Mouse (Mus musculus): ENCODE measurements around the gene Oas1f. TPM values are rescaled to one million over a fixed set of nuclear protein-coding genes. Genes with fewer than 3 reads are reported as not detected.

The Oas1f gene
- not detected for polyA plus RNA-seq (2015; fragmentation: Illumina TruSeq; extraction: RNeasy Lipid Tissue Mini Kit (QIAGEN cat#74804); ENCODE audit: insufficient read depth, low read depth, low replicate concordance)

DNA sequence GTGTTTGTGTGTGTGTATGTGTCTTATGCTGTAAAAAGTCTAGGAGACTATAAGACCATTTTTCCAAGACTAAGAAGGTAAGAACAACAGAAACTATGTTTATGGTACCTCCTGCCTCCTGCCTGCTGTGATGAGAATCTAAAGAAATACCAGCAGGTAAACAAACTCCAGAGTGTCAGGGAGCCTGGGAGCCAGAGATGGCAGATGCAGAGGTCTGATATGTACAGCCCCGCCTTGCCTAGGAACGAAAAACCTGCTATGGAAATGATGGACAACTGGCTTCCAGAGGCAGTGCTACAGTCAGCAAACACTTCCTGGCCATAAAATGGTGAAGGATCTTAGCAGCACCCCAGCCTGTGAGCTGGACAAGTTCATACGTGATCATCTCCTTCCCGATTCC is at the start of gene Oas1f:
Gene Oas1f, plus strand, starts transcription at position 301 of the 400 bp plus-strand sequence.

DNA sequence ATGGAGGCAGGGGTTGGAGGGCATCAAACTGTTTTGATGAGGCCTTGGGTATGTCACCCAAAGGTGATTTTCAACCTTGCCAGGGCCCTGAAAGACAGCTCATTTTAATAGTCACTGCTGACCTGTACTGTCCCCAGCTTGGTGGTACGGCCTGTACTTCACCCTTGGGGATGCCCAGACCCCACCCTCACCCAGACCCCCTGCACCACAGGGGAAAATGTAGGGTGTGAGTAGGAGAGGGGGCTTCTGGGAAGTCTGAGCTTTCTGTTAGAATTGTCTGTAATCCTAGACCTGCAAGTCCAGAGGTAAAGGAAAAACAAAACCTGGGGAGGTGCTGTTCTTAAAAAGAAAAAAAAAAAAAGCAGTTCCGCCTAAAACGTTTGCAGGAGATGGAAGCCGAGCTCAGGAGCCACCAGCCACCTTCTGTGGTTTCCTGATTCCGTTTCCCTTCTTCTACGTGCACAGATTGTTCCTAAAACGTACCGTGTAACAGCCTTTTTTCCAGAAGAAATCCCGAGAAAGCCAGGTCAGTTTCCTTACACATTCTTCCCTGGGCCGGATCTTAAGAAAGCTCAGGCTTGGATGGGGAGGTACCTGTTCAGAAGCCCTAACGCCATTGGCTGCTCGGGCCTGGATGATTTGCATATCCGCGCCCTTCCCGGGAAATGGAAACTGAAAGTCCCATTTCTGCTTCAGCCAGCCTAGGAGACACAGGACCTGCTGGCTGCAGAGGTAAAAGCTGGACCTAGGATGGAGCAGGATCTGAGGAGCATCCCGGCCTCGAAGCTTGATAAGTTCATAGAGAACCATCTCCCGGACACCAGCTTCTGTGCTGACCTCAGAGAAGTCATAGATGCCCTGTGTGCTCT is 35.0 kb upstream of the Oas1f start, which contains the start of gene Oas1c:
Gene Oas1c, minus strand, starts transcription at position 564 of the 869 bp plus-strand sequence.

DNA sequence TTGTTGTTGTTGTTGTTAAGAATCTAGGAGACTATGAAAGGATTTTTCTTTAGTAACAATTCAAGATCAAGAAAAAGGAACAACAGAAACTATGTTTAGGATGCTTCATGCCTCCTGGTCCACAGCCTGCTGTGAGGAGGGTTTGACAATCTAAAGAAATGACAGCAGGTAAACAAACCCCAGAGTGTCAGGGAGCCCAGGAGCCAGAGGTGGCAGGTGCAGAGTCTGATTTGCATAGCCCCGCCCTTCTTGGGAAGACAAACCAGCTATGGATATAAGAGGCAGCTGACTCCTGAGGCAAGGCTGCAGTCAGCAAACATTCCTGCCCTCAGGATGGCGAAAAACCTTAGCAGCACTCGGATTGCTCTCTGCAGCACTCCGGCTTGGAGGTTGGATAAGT is 14.0 kb downstream of the Oas1f start, which contains the start of gene Oas1h:
Gene Oas1h, plus strand, starts transcription at position 301 of the 400 bp plus-strand sequence.

DNA sequence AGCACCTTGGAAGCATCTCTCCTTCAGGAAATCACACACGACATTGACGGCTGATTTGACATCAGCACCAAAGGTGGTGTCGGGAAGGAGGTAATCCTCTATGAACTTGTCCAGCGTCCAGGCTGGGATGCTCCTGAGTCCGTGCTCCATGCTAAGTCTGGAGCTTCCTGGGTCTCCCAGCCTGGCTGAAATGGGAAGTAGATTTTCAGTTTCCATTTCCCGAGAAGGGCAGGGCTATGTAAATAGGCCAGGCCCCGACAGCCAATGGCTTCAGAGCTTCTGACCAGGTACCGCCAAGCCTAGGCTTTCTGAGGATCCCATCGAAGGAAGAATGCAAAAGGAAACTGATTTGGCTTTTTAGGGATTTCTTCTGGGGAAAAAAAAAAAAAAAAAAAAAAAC is 40.2 kb downstream of the Oas1f start, which contains the start of gene Oas1g:
Gene Oas1g, minus strand, starts transcription at position 201 of the 400 bp plus-strand sequence.

DNA sequence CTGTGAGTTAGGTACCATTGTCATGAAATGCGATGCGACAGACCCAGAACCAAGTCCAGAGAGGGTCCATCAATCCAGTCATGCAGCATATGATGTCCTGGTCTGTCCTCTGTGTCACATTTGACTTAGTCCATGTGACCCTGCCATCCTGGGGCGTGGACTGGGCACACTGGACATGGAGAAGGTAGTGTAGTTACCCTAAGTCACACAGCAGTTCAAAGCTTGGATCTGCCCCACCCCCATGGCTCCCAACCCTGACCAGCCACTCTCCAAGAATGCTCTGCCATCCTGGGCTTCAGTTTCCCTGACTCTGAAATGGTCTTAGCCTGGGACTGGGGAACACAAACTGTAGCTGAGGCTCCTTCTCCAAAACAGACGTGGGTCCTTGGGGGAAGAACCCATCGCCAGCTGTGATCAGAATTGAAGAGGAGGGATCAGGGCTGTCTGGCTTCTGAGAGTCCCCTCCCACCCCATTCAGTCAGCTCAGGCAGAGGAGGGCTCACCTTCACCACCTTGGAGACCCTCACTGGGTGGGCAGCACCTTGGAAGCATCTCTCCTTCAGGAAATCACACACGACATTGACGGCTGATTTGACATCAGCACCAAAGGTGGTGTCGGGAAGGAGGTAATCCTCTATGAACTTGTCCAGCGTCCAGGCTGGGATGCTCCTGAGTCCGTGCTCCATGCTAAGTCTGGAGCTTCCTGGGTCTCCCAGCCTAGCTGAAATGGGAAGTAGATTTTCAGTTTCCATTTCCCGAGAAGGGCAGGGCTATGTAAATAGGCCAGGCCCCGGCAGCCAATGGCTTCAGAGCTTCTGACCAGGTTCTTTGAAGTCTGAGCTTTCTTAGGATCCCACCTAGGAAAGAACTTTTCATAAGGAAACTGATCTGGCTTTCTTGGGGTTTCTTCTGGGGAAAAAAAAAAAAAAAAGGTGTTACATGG is 59.9 kb downstream of the Oas1f start, which contains the start of gene Oas1a:
Gene Oas1a, minus strand, starts transcription at position 731 of the 943 bp plus-strand sequence.

Other genes starting within 250 kb of the Oas1f start
- 1.1 TPM for gene Rita1, start 234.8 kb upstream of the Oas1f start, polyA plus RNA-seq (2015; fragmentation: Illumina TruSeq; extraction: RNeasy Lipid Tissue Mini Kit (QIAGEN cat#74804); ENCODE audit: insufficient read depth, low read depth, low replicate concordance)
- gene Ddx54, start 234.6 kb upstream of the Oas1f start, polyA plus RNA-seq (2015; fragmentation: Illumina TruSeq; extraction: RNeasy Lipid Tissue Mini Kit (QIAGEN cat#74804); ENCODE audit: insufficient read depth, low read depth, low replicate concordance): 7.5 TPM
- not detected for gene Cfap73, start 213.1 kb upstream of the Oas1f start, polyA plus RNA-seq (2015; fragmentation: Illumina TruSeq; extraction: RNeasy Lipid Tissue Mini Kit (QIAGEN cat#74804); ENCODE audit: insufficient read depth, low read depth, low replicate concordance)
- gene Rasal1, start 198.6 kb upstream of the Oas1f start, polyA plus RNA-seq (2015; fragmentation: Illumina TruSeq; extraction: RNeasy Lipid Tissue Mini Kit (QIAGEN cat#74804); ENCODE audit: insufficient read depth, low read depth, low replicate concordance): 0.24 TPM
- gene Dtx1, start 135.4 kb upstream of the Oas1f start, polyA plus RNA-seq (2015; fragmentation: Illumina TruSeq; extraction: RNeasy Lipid Tissue Mini Kit (QIAGEN cat#74804); ENCODE audit: insufficient read depth, low read depth, low replicate concordance): 13.4 TPM
- gene Oas2, start 97.5 kb upstream of the Oas1f start, polyA plus RNA-seq (2015; fragmentation: Illumina TruSeq; extraction: RNeasy Lipid Tissue Mini Kit (QIAGEN cat#74804); ENCODE audit: insufficient read depth, low read depth, low replicate concordance): 3.2 TPM
- not detected for gene Oas3, start 69.7 kb upstream of the Oas1f start, polyA plus RNA-seq (2015; fragmentation: Illumina TruSeq; extraction: RNeasy Lipid Tissue Mini Kit (QIAGEN cat#74804); ENCODE audit: insufficient read depth, low read depth, low replicate concordance)
- gene Oas1e, start 51.8 kb upstream of the Oas1f start, polyA plus RNA-seq (2015; fragmentation: Illumina TruSeq; extraction: RNeasy Lipid Tissue Mini Kit (QIAGEN cat#74804); ENCODE audit: insufficient read depth, low read depth, low replicate concordance): not detected
- gene Oas1c, start 34.9 kb upstream of the Oas1f start, polyA plus RNA-seq (2015; fragmentation: Illumina TruSeq; extraction: RNeasy Lipid Tissue Mini Kit (QIAGEN cat#74804); ENCODE audit: insufficient read depth, low read depth, low replicate concordance): 1.6 TPM
- not detected for gene Oas1h, start 14.1 kb downstream of the Oas1f start, polyA plus RNA-seq (2015; fragmentation: Illumina TruSeq; extraction: RNeasy Lipid Tissue Mini Kit (QIAGEN cat#74804); ENCODE audit: insufficient read depth, low read depth, low replicate concordance)
- gene Oas1g, start 40.2 kb downstream of the Oas1f start, polyA plus RNA-seq (2015; fragmentation: Illumina TruSeq; extraction: RNeasy Lipid Tissue Mini Kit (QIAGEN cat#74804); ENCODE audit: insufficient read depth, low read depth, low replicate concordance): 1.6 TPM
- gene Oas1a, start 60.2 kb downstream of the Oas1f start, polyA plus RNA-seq (2015; fragmentation: Illumina TruSeq; extraction: RNeasy Lipid Tissue Mini Kit (QIAGEN cat#74804); ENCODE audit: insufficient read depth, low read depth, low replicate concordance): 3.1 TPM
- gene Oas1d, start 67.2 kb downstream of the Oas1f start, polyA plus RNA-seq (2015; fragmentation: Illumina TruSeq; extraction: RNeasy Lipid Tissue Mini Kit (QIAGEN cat#74804); ENCODE audit: insufficient read depth, low read depth, low replicate concordance): not detected
- gene Rph3a, start 162.7 kb downstream of the Oas1f start, polyA plus RNA-seq (2015; fragmentation: Illumina TruSeq; extraction: RNeasy Lipid Tissue Mini Kit (QIAGEN cat#74804); ENCODE audit: insufficient read depth, low read depth, low replicate concordance): not detected

Data from pancreas, adult 10 weeks (tissue).